Comparison of ENCODE assay signal across 8 mouse cellular contexts in the genomic region with DNA sequence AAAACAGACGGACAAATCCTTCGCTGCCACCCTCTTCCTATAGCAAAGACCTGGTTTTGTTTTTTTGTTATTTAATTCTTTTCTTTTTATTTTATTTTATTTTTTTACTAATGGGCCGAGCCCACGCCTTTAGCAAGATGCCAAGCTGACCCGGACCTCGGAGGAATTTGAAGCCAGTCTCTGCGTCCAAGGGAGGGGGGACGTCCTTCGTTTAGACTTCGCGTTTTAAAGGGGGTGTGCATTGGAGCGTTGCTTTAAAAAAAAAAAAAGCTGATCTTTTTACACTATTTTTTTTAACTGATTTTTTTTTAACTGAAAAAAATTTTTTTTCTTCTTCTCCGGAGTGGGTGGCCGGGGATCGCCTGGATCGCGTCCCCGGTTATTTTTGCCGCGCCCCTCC. TPM values are rescaled to one million over a fixed set of nuclear protein-coding genes. Genes with fewer than 3 reads are reported as not detected.
DNase-seq lines count a peak whose midpoint lies in the region; ATAC-seq and TF ChIP-seq lines count a peak whose summit lies in the region.

No protein-coding gene starts in this region.

- peak overlapping the region; percentile 59; the same call in 1 of the 2 replicates for H3K9ac ChIP-seq in heart, embryonic 11.5 days (ENCODE audit: low read depth, low read length)
- H3K9ac ChIP-seq in forebrain, embryonic 15.5 days (replicated peaks) = peak overlapping the region; percentile 85
- H3K9ac ChIP-seq in liver, embryonic 15.5 days = no peak overlapping the region

- no peak for DNase-seq in heart, adult 11 months
- DNase-seq in right cerebral cortex, postnatal 4 days = no peak
- DNase-seq in Muller cell, postnatal 12 days (ENCODE audit: inconsistent ontology term) = no peak
- no peak for DNase-seq in testis, postnatal 14 days (ENCODE audit: low spot score)

- H3K9me3 ChIP-seq in heart, embryonic 11.5 days (replicated peaks; ENCODE audit: control insufficient read depth, low read length) = peaks cover 4% of the 10 kb centered on the region
- H3K9me3 ChIP-seq in E14TG2a.4 (ENCODE audit: low read length) = no peaks in the 10 kb centered on the region
- no peaks in the 10 kb centered on the region for H3K9me3 ChIP-seq in forebrain, embryonic 15.5 days
- no peaks in the 10 kb centered on the region for H3K9me3 ChIP-seq in liver, embryonic 15.5 days (replicated peaks)

- no peaks in the 10 kb centered on the region for H3K36me3 ChIP-seq in heart, embryonic 11.5 days (ENCODE audit: control insufficient read depth, insufficient read depth, low read length)
- H3K36me3 ChIP-seq in E14TG2a.4 (ENCODE audit: insufficient read depth, low read length) = peaks cover 18% of the 10 kb centered on the region
- H3K36me3 ChIP-seq in forebrain, embryonic 15.5 days = no peaks in the 10 kb centered on the region
- H3K36me3 ChIP-seq in liver, embryonic 15.5 days (replicated peaks) = no peaks in the 10 kb centered on the region

- H3K4me2 ChIP-seq in heart, embryonic 11.5 days = peak overlapping the region; percentile 97
- peak overlapping the region; percentile 88 for H3K4me2 ChIP-seq in forebrain, embryonic 15.5 days (replicated peaks)
- H3K4me2 ChIP-seq in liver, embryonic 15.5 days = peak overlapping the region; percentile 62

- WGBS in heart, embryonic 11.5 days (ENCODE audit: insufficient replicate concordance) = under 1% methylated on average over 20 of the region's 20 CpGs
- 0% methylated on average over 19 of the region's 20 CpGs for WGBS in forebrain, embryonic 15.5 days
- WGBS in liver, embryonic 15.5 days (ENCODE audit: insufficient replicate concordance) = under 1% methylated on average over 20 of the region's 20 CpGs

- H3K4me1 ChIP-seq in heart, embryonic 11.5 days (ENCODE audit: control insufficient read depth, insufficient read depth, low read length) = no peaks in the 10 kb centered on the region
- peaks cover 41% of the 10 kb centered on the region for H3K4me1 ChIP-seq in E14TG2a.4 (replicated peaks; ENCODE audit: low read depth, low read length)
- H3K4me1 ChIP-seq in forebrain, embryonic 15.5 days = peaks cover 28% of the 10 kb centered on the region
- H3K4me1 ChIP-seq in liver, embryonic 15.5 days (replicated peaks) = peaks cover 5% of the 10 kb centered on the region; the same call in 1 of the 2 replicates

- ATAC-seq in heart, embryonic 11.5 days (replicated peaks; ENCODE audit: insufficient number of reproducible peaks, low FRiP score, low TSS enrichment) = no peak
- ATAC-seq in forebrain, embryonic 15.5 days (replicated peaks) = no peak
- ATAC-seq in liver, embryonic 15.5 days (ENCODE audit: insufficient read depth) = no peak

- H3K4me3 ChIP-seq in heart, embryonic 11.5 days (ENCODE audit: low read depth, low read length) = peak overlapping the region; percentile 62
- peak overlapping the region; percentile 90 for H3K4me3 ChIP-seq in E14TG2a.4 (replicated peaks; ENCODE audit: low read length)
- H3K4me3 ChIP-seq in forebrain, embryonic 15.5 days = peak overlapping the region; percentile 85
- H3K4me3 ChIP-seq in liver, embryonic 15.5 days (replicated peaks) = peak overlapping the region; percentile 35

- no peak overlapping the region for H3K27ac ChIP-seq in heart, embryonic 11.5 days (ENCODE audit: low read depth, low read length)
- H3K27ac ChIP-seq in forebrain, embryonic 15.5 days (replicated peaks) = peak overlapping the region; percentile 89
- no peak overlapping the region for H3K27ac ChIP-seq in liver, embryonic 15.5 days (replicated peaks)

- no peak for TF ChIP-seq CTCF in E14TG2a.4 (conservative IDR thresholded peaks at IDR 0.05; ENCODE audit: low read length)

- peaks cover 61% of the 10 kb centered on the region for H3K27me3 ChIP-seq in heart, embryonic 11.5 days (ENCODE audit: control insufficient read depth, insufficient read depth, low read length)
- H3K27me3 ChIP-seq in E14TG2a.4 (ENCODE audit: insufficient read depth, low read length) = peaks cover 42% of the 10 kb centered on the region
- no peaks in the 10 kb centered on the region for H3K27me3 ChIP-seq in forebrain, embryonic 15.5 days
- H3K27me3 ChIP-seq in liver, embryonic 15.5 days = peaks cover 87% of the 10 kb centered on the region

RNA-seq across cellular contexts. Expression of gene Cacna1a, which starts 26.7 kb away (rescaled TPM):
- 6.3 and 7.6 TPM in 2 replicates for polyA plus RNA-seq in heart, embryonic 11.5 days (2014; fragmentation: Nextera tagmentation; extraction: Ambion mirVana)
- 12.9 and 13.0 TPM in 2 replicates for polyA plus RNA-seq in forebrain, embryonic 15.5 days (2015; fragmentation: Nextera tagmentation; extraction: Ambion mirVana)
- 0.15 and 0.26 TPM in 2 replicates for polyA plus RNA-seq in liver, embryonic 15.5 days (2015; fragmentation: Nextera tagmentation; extraction: Ambion mirVana)

Comparison
In these comparisons a context has a peak if more than half of its experiments do, and no peak if none do; other contexts are left out.
1. H3K4me3 ChIP-seq: peak in every context shown above with its lines; median percentile 90 in E14TG2a.4; 85 in forebrain, embryonic 15.5 days; 62 in heart, embryonic 11.5 days; 35 in liver, embryonic 15.5 days.